Mouse (Mus musculus) common myeloid progenitor, adult 5-6 weeks (primary cell): ENCODE results near the gene Klk1b5. TPM values are rescaled to one million over a fixed set of nuclear protein-coding genes. Genes with fewer than 3 reads are reported as not detected.
"Not testable (repeated sequence)": the region's sequence is repeated elsewhere in the genome, so short reads cannot be mapped to it uniquely, and the experiment has no call there.

Source experiments
- ATAC-seq: replicated peaks from 2 replicates; pipeline ENCODE4 v1.8.0; 2016; ENCODE audit warnings: low read depth, mild to moderate bottlenecking, moderate TSS enrichment, inconsistent platforms; ENCODE audit not compliant: poor library complexity, severe bottlenecking
- total RNA-seq: library from RNA; stranded (forward); fragments of 200-1000, 187-1606 nt; gene quantifications from 2 replicates; pipeline ENCODE4 v1.2.3, GENCODE M21; 2017

The Klk1b5 gene
- total RNA-seq, result not detected in 2 replicates

DNA sequence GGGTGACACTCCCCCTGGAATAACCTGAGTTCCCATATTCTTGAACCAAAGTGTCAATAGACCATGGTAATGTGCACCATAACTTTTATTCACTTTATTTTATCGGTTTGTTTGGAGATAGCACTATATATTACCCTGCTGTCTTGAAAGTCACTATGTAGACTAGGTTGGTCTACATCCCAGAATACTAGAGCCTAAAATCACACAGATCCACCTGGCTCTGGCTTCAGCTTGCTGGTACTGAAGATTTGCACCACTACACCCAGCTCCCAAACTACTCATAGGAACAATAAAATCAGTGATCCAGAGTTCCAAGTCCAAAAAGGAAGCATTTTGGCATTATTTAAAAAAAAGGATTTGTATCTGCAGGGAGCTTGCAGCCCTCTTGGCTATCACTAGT lies at the start of gene Klk1b5:
Gene Klk1b5 (plus strand): TSS at position 301 of the 400 bp plus-strand sequence.
- ATAC-seq, result no peak

DNA sequence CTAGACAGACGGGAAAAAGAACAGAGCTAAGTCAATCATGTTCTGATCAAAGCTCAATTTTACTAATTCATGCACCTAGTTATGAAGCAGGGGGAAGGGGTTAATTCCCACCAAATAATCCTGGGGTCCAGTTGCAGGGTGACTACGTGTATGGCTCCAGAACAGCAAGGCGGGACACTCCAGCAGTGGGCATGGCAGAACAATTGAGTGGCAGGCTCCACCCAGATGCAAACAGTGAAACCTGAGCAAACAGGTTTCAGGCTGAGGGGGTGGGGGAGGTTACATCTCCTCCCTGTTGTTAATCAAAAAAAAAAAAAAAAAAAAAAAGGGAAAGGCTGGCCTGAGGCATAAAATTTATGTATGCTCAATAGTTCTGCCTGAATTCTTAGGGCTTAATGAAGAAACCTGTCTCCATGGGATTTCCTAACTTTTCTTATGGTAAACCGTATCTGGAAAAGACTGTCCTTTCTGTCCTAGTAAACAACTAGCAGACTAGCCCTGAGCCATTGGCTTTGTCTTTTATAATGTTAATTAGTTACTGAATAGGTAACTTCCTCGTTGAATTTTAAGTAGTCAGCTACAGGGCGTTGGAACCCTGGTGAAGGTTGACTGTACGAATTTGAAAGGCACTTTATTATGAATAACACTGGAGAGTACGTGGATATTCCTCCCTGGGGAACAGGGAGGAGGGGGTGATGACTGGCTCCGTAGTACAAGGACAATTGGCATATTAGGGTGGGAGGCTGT lies 36.3 kb upstream of the Klk1b5 start:
- no peak for ATAC-seq

DNA sequence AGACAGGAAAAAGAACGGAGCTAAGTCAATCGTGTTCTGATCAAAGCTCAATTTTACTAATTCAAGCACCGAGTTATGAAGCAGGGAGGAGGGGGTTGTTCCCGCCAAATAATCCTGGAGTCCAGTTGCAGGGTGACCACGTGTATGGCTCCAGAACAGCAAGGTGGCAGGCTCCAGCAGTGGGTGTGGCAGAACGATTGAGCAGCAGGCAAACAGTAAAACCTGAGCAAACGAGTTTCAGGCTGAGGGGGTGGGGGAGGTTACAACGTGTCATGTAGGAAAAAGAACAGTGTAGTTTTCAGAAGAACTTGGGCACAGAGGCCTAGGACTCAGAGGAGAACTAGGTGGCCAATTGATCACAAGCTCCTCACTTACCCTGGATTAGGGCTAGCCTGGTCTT lies 29.2 kb upstream of the Klk1b5 start:
- ATAC-seq, result not testable (repeated sequence)

DNA sequence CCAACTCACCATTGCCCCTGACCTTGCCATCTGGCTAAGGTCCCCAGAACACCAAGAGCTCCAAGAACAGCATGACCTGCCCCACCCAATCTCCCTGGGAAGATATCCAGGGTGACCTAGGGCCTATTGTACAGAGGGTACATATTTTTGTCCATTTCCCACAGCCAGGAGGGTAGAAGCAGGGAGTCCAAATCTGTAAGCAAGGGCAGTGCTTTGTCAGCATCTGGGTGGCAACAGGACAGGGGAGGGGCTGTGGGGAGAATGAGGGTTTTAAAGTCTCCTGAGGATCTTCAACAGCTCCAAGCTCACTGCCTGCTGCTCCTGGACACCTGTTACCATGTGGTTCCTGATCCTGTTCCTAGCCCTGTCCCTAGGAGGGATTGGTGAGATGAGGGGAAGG lies 27.8 kb upstream of the Klk1b5 start, which contains the start of gene Klk1b24:
Gene Klk1b24 (plus strand): TSS at position 301 of the 400 bp plus-strand sequence.
- ATAC-seq, result not testable (repeated sequence)

DNA sequence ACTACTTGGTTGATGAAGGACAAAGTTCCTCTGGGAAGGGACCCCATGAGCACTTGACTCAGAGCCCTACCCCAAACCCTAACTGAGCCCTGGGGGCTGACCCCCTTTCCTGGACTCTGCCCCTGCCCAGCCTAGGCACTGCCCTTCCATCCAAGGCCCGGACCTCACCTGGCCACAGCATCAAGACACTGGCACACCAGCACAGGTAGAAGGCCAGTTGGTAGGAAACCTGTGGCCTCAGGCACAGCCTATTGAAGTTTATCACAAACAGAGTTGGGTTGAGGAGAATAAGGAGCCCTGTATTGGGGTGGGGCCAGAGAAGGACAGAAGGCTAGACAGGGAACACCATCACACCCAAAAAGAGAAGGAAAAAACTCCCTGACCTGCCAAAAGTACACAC lies 22.3 kb upstream of the Klk1b5 start:
- not testable (repeated sequence) for ATAC-seq

DNA sequence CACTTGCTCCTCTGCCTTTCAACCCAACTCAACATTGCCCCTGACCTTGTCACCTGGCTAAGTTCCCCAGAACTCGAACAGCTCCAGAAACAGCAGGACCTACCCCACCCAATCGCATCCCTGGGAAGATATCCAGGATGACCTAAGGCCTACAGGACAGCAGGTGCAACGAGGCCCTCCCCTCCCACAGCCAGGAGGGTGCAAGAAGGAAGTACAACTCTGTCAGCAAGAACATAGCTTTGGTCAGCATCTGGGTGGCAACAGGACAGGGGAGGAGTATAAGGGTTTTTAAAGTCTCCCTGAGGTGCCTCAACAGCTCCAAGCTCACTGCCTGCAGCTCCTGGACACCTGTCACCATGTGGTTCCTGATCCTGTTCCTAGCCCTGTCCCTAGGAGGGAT lies 17.9 kb upstream of the Klk1b5 start, which contains the start of gene Klk1b3:
Gene Klk1b3 (plus strand): TSS at position 301 of the 400 bp plus-strand sequence.
- ATAC-seq, result no peak

DNA sequence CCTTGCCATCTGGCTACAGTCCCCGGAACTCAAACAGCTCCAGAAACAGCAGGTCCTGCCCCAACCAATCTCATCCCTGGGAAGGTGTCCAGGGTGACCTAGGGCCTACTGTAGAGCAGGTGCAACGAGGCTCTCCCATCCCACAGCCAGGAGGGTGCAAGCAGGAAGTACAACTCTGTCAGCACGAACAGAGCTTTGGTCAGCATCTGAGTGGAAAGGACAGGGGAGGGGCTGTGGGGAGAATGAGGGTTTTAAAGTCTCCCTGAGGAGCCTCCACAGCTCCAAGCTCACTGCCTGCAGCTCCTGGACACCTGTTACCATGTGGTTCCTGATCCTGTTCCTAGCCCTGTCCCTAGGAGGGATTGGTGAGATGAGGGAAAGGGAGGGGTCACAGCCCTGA lies 8.6 kb upstream of the Klk1b5 start, which contains the start of gene Klk1b4:
Gene Klk1b4 (plus strand): TSS at position 301 of the 400 bp plus-strand sequence.
- ATAC-seq, result not testable (repeated sequence)

DNA sequence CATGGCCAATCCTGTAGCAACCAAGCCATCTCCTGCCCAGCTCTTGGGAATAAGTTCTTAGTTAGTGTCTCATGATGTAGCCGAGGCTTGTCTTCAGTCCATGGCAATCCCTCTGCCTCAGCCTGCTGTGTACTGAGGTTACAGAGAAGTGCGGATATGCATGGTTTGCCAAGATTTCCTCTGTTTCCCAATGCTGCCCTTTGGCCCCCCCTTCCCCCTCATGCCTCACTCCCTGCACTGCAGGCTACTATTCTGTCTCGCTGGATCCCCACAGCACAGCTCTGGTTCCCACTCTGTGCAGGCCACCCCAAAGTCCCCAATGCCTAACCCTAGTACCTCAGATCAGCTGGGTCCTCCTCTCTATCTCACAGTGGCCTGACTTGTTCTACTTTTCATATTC lies 7.4 kb upstream of the Klk1b5 start:
- no peak for ATAC-seq

DNA sequence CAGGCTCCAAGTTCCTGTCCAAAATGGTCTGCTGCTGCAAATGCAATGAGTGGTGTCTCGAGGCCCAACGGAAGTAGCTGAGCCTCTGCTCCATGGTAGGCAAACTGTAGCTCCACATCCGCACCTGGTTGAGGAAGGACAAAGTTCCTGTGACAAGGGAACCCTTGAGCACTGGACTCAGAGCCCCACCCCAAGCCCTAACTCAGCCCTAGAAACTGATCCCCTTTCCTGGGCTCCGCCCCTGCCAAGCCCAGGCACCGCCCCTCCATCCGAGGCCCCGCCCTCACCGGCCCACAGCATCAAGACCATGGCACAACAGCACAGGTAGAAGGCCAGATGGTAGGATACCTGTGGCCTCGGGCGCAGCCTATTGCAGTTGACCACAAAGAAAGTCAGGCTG lies 5.9 kb downstream of the Klk1b5 start:
- ATAC-seq, result not testable (repeated sequence)

DNA sequence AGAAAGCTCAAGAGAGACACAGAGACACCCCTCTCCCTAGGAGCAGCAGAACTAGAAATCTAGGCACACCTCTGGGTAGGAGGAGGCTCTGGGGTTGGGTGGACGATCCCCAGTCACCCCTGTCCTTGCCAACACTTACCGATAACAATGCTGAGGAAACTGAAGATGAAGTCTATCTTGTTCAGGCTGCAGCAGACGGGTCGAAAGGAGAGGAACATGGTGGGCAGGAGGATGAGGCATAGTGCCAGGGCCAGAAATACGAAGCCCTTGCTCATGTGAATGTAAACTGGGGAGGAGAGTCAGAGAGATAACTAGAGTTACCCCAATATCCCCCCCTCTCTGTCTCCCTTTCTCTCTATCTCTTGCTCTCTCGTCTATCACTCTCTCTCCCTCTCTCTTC lies 6.6 kb downstream of the Klk1b5 start:
- ATAC-seq, result not testable (repeated sequence)

DNA sequence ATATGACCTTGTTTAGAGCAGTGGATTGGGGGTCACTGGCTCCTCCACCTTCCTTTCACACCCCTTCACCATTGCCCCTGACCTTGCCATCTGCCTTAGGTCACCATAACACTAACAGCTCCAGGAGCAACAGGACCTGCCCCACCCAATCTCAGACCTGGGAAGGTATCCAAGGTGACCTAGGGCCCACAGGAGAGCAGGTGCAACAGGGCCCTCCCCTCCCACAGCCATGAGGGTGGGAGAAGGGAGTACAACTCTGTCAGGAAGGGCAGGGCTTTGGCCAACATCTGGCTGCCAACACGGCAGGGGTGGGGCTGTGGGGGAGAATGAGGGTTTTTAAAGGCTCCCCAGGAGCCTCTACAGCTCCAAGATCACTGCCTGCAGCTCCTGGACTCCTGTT lies 9.3 kb downstream of the Klk1b5 start, which contains the start of gene Klk1:
Gene Klk1 (plus strand): TSS at position 285 of the 400 bp plus-strand sequence.
- ATAC-seq, result no peak

DNA sequence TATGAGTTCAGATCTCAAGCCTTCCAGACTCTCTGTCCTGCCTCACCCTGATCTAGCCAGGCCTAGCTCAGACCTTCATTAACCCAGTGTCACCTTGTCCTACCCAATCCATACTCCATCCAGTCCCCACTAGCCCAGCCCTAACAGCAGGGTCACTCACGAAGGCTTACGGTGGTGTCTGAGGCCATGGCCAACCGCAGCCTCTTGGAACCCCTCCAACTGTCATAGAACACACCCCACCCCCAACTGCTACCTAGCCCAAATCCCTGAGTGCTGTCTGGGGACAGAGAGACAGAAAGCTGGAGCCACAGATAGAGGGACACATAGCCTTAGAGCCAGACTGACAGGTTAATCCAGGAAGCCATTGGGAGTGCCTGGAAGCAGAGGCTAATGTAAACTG lies 20.2 kb downstream of the Klk1b5 start, which contains the start of gene Gm36864:
Gene Gm36864 (plus strand): TSS at position 269 of the 400 bp plus-strand sequence.
- no peak for ATAC-seq

DNA sequence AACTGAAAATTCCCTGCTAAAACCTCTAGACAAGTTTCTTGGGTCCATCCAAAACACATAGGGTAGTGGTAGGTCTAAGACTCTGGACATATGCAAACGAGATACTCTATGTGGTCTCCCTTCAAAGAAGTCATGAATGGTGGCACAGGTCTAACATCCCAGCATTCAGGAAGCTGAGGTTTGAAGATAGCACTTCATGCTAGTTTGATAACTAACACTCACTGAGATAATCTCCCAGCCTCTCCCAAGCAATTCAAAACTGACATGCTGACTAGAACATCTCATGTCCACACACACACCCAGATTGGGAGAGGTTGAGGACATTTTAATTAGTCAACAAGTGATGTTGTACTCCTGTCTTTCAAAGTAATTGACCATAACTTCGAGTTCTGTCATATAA lies 24.2 kb downstream of the Klk1b5 start:
- no peak for ATAC-seq

DNA sequence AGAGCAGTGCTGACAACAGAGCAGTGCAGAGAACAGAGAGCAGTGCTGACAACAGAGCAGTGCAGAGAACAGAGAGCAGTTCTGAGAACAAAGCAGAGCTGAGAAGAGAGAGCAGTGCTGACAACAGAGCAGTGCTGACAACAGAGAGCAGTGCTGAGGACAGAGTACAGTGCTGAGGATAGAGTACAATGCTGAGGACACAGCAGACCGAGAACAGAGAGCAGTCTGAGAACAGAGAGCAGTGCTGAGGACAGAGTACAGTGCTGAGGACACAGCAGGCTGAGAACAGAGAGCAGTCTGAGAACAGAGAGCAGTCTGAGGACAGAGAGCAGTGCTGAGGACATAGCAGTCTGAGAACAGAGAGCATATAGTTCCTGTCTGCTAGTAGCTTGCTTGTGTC lies 25.0 kb downstream of the Klk1b5 start:
- no peak; the same call in 1 of the 2 replicates for ATAC-seq

DNA sequence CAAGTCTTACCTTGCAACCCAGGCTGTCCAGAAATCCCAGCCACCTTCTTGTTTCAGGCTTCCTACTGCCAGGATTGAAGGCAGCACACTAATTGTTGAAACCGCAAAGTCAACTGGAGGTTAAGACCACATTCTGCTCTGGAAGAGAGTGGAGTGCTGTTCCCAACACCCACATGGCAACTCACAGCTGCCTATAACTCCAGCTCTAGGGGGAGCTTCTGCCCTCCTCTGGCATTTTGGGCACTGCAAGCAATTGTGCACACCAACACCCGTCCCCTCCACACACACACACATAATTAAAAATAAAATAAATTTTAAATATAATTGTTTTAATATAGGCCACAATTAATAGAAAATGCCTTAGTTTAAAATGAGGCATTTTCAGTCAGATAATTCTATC lies 25.4 kb downstream of the Klk1b5 start:
- ATAC-seq, result no peak

DNA sequence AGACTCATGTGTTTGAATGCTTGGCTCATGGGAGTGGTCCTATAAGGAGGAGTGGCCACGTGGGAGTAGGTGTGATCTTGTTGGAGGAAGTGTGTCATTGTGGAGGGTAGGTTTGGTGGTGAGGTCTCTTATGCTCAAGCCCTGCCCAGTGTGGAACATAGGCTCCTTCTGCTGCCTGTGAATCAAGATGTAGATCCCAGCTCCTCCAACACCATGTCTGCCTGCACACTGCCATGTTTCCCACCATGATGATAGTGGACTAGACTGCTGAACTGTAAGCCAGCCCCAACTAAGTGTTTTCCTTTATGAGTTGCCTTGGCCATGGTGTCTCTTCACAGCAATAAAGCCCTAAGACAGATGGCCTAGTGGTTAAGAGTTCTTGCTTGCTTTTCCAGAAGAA lies 28.3 kb downstream of the Klk1b5 start:
- ATAC-seq, result no peak

DNA sequence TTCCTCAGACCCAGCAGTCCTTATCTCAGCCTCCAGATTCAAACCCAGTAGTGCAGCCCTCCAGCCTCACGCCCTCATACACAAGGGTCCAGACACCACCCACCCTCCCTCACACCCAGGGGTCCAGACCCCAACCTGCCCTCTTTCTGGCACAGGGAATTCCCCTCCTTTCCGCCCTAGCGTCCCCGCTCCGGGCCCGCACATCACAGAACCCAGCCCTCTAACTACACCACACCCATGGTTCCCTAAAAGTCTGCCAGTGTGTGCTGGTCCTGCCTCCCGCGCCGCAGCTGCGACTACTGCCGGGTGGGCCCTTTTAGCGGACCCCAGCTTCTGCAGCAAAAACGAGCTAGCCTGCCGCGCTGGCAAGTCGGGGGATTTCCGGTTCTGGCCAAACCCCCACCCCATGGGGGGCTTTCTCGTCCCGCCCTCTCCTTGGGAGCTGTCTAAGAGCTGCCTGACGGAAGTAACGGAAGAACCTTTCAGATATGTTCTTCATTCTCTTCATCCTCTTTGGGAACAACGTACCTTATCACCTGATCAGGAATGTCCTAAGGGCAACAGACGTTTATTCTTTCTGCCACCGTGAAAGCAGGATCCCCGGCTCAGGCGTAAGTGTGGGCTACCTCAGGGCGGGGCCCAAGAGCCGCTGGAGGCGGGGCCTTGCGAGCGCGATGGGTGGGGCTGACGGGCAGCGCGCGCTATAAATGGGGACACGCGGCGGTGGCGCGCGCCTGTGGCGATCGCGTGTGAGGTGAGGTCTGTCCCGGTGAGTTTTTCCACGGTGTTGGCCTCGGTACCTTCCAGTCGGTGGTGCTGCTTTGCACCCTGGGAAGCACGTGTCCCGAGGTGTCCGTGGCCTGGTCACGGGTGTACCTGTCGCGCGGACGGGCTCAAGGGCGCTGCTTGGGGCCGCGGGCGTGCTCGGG lies 30.6 kb downstream of the Klk1b5 start, which contains the start of the genes 1700028J19Rik and 2410002F23Rik:
Gene 1700028J19Rik (minus strand): TSS at position 641 of the 929 bp plus-strand sequence.
Gene 2410002F23Rik (plus strand): TSS at position 668 of the 929 bp plus-strand sequence.
- peak; percentile 80 for ATAC-seq

DNA sequence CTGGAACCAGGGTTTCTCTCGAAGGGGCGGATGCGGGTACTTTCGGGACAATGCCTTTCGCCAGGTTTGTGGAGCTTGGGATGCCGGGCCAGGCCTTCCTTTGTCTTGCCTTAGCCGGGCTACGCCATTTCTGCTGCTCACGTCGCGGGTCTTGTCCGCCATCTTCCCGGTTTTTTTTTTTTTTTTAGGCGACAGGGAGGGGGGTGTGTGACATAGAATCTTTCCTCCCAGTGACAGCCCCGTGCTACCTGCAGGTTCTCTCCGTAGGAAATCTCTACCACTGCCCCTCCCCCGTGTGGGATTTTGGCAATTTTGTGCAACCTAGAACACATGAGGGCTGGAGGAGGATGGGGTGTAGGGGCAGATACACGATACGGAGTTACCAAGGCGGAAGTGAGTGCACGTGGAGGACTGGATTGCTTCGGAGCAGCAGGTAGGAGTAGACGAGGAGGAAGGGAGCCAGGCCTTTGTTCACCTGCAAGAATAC lies 31.3 kb downstream of the Klk1b5 start:
- peak; percentile 28 for ATAC-seq

DNA sequence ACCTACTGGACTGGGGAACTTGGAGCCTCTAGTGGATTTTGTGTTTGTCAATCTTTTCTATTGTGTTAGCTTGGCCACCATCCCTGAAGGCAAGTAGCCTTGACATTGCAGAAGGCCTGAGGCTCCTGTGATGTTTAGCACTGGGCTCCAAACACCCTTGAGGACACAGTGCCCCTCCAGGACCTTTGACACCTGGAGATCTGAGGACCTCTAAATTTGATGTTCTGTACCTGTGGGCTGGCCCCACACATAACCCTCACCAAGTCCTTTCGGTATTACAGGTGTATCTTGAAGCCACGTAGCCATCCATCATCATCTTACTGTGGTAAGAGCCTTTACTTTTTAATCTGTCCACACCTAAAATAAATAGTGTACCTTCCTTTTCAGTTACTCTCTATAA lies 32.2 kb downstream of the Klk1b5 start:
- ATAC-seq, result no peak

DNA sequence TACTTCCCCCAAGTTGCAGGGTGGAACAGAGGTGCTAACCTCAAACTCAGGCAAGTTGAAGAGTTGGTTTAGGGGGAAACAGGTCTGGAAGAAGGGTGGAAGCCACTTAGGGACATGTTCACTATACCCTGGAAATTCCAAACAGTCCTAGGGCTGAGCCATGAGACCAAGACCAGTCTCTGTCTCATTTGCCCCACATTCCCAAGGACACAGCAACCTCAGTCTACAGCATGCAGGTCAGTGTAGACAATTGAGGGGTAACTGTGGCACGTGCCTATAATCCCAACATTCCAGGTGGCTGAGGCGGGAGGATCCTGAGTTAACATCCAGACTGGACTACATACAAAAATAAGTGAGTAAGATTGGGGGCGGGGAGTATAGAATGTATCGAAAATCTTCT lies 33.5 kb downstream of the Klk1b5 start:
- no peak for ATAC-seq
